Mouse (Mus musculus): ENCODE data around the gene Plch2.
A peak's percentile ranks its signal among the peaks of the same experiment; 100 is the strongest.

Gene Plch2

DNA sequence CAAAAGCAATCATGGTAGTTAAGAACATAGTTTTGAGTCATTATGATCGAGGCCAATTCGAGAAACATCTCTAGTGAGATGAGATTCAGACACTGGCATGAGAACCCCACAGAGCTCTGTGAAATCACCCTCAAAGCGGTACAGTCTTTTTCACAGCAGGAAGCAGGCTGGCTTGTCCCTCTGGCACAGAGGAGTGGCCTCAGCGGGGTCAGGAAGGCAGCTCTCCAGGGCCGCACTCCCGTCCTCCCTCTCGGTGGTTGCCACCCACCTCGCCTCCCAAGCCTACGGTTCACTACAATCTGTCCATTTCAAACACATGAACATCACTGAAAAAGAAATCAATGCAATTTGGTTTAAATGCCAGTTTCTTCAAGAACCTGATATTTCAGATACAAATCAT is 17.8 kb upstream of the Plch2 start:
- no peak for DNase-seq (ENCODE audit: low spot score)

GRCm38 (mm10) chr4:155070921-155071320 is 14.3 kb upstream of the Plch2 start:
- no peak for DNase-seq (ENCODE audit: low spot score)

DNA sequence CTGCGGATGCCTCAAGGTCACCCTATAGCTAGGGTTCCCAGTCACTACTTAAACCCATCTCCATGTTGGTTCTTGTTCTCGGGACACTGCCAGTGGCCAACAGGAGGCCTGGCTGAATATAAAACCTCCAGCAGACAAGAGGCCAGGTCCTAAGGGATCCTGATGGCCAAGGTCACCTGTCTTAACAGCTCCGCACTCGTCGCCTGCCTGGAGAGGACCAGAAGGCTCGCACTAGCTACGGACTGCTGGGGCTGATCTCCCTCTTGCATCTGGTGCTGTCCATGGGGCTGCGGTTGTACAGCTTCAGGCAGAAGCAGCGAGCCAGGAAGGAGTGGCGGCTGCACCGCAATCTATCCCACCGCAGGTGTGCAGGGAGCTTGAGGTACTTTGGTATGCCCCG is 13.6 kb upstream of the Plch2 start:
- DNase-seq (ENCODE audit: low spot score): no peak

DNA sequence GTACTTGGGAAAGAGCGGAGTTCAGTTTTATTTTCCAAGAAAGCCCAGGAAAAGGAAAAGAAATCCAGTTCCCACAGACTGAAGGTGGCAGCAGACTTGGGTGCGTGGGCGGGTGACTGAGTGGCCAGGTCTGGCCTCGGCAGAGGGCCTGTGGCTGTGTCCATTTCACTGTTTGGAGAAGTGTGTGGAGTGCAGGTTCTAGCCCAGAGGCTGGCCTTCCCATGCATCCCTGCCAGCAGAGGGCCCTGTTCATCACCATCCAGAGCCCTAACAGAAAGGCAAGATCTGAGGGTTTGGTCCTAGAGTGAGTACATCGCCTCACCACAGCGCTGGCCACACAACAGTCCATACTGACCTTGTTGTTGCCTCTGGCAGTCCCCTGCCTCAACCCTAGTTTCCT is 12.6 kb upstream of the Plch2 start:
- DNase-seq (ENCODE audit: low spot score): no peak

DNA sequence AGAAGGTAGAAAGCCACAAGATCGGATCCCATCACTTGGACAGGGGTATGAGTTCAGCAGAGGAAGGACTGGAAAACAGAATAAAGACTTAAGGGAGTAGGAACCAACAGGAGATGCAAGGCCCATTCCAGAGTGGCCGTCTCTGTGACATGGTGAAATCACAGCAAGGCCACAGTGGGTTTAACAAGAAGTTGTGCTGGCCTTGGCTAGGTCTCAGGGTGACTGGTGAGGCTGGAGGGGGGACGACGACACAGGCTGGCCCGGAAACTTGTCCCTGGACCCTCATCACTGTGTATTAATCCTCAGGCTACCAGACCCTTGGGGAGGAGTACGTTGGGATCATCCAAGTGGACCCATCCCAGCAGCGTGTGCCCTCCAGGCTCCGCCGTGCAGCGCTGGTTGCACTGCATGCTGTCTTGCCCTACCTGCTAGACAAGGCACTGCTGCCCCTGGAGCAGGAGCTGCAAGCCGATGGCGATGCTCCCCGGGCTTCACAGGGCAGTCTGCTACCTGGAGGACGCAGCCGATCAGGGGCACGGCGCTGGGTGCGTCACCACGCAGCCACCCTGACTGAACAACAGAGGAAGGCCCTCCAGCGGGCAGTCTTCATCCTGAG is 11.9 kb upstream of the Plch2 start:
- no peak for DNase-seq (ENCODE audit: low spot score)

GRCm38 (mm10) chr4:155066834-155067522 is 10.4 kb upstream of the Plch2 start, which contains the start of gene Pex10:
Gene Pex10 (plus strand): TSS chr4:155067016.
- DNase-seq (ENCODE audit: low spot score): peak; percentile 99

DNA sequence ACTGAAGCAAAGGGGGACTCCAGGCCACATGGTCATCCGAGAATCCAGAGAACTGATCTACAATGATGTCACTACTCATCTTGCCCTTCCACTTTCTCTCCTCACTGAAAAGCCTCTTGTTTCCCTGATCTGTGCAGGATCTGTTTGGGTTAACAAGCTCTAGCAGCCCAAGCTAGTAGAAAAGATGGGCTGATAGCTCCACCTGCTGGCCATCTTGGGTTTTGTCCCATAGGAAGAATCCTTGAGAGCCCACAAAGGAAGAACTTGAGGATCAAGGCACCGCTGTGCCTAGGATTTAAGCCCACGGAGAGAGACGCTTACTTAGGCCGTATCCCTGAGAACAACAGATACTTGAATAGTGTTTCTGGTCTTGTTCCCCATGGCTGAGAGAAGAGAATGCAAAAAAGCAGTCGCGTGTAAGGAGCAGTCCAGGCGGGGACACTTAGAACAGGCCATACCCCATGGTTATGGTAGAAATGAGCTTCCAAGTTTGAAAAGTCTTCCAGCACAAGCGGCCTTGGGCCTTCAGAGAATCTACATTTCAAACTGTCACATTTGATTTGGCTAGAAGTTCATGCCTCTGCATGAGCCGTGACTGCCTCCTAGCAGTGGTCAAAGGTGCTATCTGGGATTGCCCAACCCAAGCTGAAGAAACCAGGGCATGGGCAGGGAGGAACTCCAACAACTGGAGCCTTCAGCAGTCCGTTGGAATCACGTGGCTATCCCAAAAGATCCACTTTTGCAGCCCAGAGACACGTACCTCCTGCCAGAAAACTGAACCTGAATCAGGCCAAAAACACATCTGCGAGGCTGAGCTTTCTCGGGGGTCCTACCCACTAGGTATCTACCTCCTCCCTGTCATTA is 9.6 kb upstream of the Plch2 start:
- peak; percentile 92 for DNase-seq (ENCODE audit: low spot score)

- no peak for DNase-seq (ENCODE audit: low spot score)
Observed at GRCm38 (mm10) chr4:155064474-155064873, 7.9 kb upstream of the Plch2 start.

DNA sequence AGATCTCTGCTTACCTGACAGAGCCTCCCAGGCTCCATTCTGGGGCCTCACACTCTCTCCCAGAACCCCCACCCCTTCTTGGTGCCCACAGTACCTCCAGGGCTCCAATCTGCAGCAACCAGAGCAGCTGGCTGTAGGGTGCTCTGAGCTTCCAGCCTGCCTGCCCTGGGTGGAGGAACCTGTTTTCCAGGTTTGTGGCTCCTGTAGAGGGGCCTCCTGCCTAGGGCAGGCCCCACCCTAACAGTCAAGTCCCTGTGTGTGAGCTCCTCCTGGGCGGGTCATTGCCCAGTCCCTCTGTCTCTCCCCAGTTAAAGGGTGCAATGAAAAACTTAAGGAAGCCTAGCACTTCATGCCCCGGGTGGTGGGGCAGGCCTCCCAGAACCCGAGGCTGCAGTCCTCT is 7.3 kb upstream of the Plch2 start:
- no peak for DNase-seq (ENCODE audit: low spot score)

GRCm38 (mm10) chr4:155058325-155058724 is 1.7 kb upstream of the Plch2 start:
- no peak for DNase-seq (ENCODE audit: low spot score)

DNA sequence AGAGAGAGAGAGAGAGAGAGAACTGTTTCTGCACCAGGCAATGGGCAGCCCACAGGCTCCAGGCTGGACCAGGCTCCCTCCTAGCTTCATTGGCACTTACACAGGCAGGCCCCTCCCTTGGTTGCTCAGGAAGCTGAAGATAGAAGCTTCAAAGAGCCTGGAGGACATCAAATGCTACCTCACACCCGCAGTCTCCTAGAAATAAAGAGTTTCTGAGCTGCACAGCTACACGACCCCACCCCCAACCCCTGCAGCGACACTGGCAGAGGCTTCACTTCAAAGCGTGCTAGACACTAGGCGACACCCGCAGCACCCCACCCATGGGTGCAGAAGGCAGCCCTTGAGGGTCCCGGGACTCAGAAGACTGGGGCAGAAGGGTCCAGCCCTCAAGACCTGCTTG is 6.5 kb downstream of the Plch2 start:
- no peak for DNase-seq (ENCODE audit: low spot score)

- DNase-seq (ENCODE audit: low spot score): no peak
Observed at GRCm38 (mm10) chr4:155046636-155047035, 9.9 kb downstream of the Plch2 start.

- DNase-seq (ENCODE audit: low spot score): no peak
Observed at GRCm38 (mm10) chr4:155043289-155043625, 13.3 kb downstream of the Plch2 start.

DNA sequence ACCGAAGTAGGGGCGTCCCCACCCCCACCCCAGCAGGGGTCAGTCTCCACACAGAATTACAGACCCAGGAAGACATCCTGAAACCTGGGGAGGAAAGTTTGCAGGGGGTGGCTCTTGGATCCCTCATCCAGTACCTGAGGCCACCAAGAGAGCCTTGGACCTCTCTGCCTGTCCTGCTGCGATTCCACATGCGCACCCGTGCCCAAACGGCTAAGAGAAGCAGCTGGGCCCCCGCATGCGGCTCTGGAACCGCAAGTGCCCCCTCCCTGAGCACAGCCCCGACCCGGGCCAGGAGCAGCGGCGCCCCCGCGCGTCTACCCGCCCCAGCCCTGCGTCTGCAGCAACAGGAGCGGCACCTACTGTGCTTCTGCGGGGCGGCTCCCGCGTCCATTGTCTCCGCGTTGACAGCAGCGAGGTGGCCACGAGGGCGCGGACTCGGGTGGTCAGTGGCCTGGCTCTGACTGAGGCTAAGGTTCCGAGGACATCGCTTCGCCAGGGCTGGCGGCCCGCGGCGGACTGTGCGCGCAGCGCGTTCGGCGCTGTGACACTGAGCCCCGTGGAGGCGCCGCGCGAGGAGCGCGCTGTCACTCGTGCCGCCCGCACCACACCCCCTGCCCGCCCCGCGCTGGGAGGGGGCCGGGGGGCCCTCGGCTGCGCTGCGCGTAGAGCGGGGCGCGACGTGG is 13.8 kb downstream of the Plch2 start:
- DNase-seq (ENCODE audit: low spot score): no peak

DNA sequence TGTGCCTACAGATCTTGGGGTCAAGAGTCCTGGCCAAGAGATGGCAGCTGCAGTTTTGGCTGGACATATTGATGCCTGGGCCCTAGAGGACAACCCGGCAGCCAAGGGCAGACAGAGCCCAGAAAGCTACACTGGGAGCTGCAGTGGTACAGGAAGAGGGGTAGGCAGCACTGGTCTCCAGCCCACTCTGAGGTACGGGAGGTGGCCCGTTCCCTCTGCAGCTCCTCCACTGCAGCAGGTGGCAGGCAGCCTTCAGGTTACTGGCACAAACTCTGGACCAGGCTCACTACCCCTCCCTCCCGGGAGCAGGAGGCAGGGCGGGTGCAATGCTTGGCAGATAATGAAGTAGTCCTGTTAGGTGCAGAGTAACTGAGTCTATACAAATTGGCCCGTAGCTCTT is 15.9 kb downstream of the Plch2 start:
- no peak for DNase-seq (ENCODE audit: low spot score)

DNA sequence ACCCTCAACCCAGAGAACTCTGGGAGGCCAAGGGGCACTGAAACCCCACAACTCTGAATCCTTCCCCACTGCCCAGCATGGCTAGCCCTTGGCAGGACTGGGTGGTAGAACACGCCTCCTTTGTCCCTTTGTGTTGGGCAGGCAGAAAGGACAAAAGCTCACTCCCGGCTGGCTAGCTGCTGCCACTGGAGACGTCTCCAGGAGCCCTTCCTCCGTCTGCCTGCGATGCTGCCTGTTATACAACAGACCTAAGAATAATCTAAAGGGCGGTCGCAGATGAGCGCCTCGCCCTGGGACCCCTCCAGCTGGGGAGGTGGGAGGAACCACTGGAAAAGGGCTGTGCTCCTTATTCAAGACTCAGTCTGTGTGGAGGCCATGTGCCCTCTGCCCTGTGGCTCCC is 16.4 kb downstream of the Plch2 start:
- no peak for DNase-seq (ENCODE audit: low spot score)

DNA sequence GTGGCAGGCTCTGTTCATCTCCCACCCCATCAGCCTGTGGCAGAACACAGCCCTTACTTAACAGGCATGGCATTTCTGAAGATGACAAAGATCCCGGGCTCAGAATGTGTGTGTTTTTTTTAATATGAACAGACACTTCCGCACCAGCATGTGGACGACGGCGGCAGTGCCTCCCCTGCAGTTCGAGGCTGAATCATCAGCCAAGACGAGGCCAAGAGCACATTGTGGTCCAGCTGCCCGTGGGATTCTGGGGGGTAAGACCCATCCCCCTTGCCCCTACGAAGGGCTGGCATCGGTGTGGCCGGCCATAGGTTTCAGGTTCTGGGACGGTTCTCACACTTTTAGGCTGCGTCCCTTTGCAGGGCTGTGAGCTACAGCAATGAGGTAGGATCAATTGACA is 21.8 kb downstream of the Plch2 start:
- no peak for DNase-seq (ENCODE audit: low spot score)

DNA sequence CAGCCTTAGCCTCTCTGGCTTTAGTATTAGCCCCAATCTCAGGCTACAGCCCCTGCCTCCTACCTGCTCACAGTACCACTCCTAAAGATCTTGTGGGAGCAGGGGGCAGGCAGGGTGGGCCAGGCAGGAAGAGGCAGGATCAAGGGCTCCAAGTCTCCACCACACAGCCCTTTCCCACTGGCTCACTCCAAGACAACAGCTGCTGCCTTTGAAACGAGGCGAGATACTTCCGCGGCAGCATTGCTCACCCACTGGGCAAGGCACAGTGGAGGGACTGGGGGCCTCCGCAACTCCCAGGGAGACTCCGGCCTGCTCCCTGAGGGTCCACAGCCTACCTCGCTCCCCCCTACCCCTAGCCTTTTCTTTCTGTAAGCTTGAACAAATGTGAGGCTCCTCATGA is 22.4 kb downstream of the Plch2 start:
- DNase-seq (ENCODE audit: low spot score): no peak

DNA sequence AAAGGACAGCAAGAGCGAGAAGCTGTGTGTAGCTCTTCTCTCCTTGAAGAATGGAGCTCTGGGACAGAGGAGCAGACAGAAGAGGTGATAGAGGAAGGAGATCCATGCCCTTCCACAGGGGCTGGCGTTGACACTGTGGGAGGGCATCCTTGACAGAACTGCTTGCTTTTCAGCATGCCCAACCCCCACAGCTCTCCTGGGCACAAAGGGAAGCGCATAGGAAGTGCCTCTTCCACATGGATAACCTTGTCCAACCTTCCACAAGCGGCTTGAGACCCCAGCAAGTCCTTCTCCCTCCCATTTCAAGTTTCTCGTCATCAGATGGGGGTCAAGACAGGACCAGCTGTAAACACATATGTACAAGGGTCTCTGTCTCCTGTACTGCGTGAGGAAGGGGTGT is 23.5 kb downstream of the Plch2 start:
- DNase-seq (ENCODE audit: low spot score): no peak

DNA sequence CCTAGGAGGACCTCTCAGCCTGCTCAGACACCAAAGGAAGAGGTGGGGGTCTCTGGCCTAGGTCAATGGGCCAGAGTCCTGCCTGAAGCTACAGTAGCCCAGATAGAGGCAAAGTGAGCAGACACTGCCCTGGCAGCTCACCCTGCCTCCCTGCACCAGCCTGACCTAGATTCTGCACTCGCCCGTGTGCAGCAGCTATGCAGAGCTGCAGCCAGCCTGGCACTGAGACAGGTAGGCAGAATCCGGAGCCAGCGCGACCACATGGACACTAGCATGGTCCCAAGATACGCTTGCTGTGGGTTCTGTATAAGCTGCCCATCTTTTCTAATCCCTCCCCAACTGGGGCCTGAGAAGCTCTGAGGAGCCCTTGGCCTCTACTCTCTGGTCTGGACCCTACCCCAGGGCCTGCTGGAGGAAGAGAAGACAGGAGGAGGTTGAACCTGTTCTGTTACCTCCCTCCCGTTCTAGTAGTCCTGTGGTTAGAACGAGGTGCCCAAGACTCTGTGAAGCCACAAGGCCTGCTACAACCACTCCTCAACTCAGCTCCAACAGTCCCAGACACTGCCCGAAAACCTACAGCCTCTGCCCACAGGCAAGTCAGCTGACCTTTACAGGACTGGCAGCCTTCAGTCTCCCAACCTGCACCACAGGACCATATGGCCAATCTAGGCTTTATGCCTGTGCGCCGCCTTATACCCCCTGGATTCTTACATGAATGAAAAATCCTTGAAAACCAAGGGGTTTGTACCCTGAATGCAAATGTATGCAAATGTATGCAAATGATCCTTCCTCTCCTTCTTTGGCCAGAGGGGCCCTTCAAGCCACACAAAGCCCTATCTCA is 32.2 kb downstream of the Plch2 start:
- DNase-seq (ENCODE audit: low spot score): no peak

GRCm38 (mm10) chr4:155022228-155022855 is 34.2 kb downstream of the Plch2 start:
- no peak for DNase-seq (ENCODE audit: low spot score)

All from c-Kit-positive CD71-positive TER-119-positive erythroid progenitor cells, embryonic 14.5 days (primary cell).